Mouse (Mus musculus) brown adipose tissue, adult 24 weeks (tissue): ENCODE measurements at regions not wholly inside any gene's neighbourhood (a gene's known extent, or its start where the extent isn't known, plus 50 kb on each side); places are given as distances from the start of the nearest gene placed in this dataset.

Experiments used
- H3K27ac ChIP-seq: fragments of 200-500 bp; replicated peaks from 2 replicates; pipeline ENCODE4 v1.5.1; 2012; ENCODE audit warnings: low read depth, mild to moderate bottlenecking, low read length
- H3K4me1 ChIP-seq: fragments of 200-500 bp; 2 replicates; pipeline ENCODE4 v1.6.1; 2012; ENCODE audit warnings: low read length, mixed read lengths; ENCODE audit not compliant: control insufficient read depth, insufficient read depth, insufficient read length
- H3K4me3 ChIP-seq: fragments of 200-500 bp; 2 replicates; pipeline ENCODE4 v1.5.1; 2012; ENCODE audit warnings: low read depth, mild to moderate bottlenecking, low read length, moderate library complexity; ENCODE audit not compliant: insufficient read depth

DNA sequence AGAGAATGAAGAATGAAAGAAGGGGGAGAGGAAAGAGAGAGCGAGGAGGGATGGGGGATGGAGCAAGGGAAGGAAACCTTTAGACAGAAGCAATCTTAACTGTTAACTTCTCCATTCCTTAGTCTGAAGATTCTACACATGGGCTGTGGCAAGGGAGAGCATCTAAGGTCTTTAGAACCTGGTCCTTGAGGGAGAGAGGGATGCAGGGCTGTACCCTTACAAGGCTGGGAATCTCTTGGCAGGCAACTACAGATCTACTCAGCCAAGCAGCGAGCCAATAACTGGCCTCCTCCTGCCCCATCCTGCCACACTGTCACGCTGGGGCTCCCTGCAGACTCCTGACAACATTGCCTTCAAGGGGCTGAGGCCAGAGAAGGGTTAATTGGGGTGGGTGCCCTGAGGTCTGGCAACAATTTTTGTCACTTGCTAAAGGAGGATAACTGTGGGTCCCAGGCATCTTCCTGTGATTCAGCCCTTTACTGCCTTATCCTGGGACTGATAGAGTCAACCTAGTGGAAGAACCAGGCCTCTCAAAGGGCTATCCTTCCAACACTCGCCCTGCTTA is 205.7 kb downstream of the Rpap3 start:
- Histone ChIP-seq H3K4me3 (no peak overlapping the region), H3K4me1 (no peaks in the 10 kb centered on the region), H3K27ac (no peak overlapping the region)

DNA sequence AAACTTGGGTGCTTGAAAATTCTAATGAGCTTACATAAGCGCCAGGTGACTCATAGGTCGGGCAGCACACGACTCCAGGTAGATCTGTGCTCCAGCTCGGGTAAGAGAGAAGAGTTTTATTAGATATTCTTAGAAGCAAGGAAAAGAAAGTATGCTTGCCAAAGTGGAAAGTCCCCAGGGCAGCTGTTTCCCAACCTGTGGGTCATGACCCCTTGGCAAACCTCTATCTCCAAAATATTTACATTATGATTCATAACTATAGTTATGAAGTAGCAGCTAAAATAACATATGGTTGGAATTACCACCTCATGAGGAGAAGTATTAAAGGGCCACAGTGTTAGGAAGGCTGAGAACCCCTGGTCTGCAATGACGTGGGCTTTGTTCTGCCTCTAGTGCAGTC is 206.4 kb downstream of the Rpap3 start:
- H3K4me1 ChIP-seq = no peaks in the 10 kb centered on the region
- no peak overlapping the region for H3K4me3 ChIP-seq
- no peak overlapping the region for H3K27ac ChIP-seq

DNA sequence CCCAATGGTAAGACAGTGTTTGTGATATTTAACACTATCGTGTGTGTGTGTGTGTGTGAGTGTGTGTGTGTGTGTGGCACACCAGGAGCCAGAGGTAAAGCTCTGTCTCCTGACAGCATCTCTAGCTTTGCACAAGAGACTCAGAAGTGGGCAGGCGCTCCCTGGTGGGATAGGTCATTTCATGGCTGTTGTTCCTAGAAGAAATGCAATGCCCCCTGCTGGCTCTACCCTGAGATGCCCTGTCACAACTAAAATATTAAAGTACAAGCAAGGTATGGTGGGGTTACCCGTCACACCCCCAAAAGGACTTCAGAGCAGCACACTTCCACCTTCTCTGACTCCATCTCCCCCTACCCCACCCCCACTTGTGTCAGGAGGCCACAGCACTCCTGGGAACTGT is 207.2 kb downstream of the Rpap3 start:
- no peak overlapping the region for H3K4me3 ChIP-seq
- no peaks in the 10 kb centered on the region for H3K4me1 ChIP-seq
- no peak overlapping the region for H3K27ac ChIP-seq

DNA sequence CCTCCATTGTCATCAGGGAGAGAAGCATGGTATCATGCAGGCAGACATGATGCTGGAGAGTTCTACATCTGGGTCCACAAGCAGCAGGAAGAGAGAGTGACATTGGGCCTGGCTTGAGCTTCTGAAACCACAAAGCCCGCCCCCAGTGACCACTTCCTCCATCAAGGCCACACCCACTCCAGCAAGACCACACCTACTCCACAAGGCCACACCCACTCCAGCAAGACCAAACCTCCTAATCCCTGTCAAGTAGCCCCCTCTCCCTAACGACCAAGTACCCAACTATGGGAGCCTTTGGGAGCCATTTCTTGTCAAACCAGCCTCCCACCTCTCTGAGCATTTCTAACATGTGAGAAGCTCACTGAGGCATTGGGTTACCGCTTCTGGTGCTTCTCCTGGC is 209.6 kb downstream of the Rpap3 start:
- no peak overlapping the region for H3K27ac ChIP-seq
- no peak overlapping the region for H3K4me3 ChIP-seq
- no peaks in the 10 kb centered on the region for H3K4me1 ChIP-seq

DNA sequence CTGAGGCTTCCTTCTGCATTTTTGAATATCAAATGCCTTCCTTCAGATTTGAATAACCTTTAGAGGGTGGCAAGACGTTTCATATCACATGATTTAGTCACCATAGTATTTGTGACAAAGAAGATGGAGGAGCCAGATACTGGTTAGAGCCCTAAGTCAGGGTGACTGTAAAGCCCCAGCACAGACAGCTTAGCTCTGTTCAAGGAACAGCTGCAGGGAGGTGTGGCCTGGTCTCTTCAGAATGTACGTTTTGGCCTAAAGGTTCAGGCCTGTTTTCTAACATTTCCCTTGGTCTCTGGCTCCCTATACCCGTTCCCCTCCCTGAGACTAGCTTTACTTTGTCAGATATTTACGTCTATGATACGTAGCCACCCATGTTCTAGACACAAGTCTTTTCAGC is 212.3 kb downstream of the Rpap3 start:
- Histone ChIP-seq H3K27ac (no peak overlapping the region), H3K4me3 (no peak overlapping the region), H3K4me1 (no peaks in the 10 kb centered on the region)

DNA sequence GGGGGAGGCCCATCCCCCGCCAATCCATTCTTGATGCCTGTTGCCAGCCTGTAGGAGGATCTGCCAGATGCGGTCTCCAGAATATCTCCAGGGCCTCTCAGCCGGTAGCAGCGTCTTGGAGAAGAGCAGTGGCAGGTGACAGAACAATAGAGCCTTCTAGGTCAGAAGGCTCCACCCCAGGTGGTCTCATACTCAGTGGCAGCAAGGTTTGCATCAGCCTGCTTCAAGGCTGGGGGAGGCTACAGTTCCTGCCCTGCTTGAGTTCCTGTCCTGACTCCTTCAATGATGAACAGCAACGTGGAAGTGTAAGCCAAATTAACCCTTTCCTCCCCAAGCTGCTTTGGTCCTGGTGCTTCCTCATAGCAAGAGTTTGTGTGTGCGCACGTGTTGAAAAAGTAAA is 213.8 kb downstream of the Rpap3 start:
- no peak overlapping the region for H3K4me3 ChIP-seq
- H3K27ac ChIP-seq = no peak overlapping the region
- H3K4me1 ChIP-seq = no peaks in the 10 kb centered on the region

DNA sequence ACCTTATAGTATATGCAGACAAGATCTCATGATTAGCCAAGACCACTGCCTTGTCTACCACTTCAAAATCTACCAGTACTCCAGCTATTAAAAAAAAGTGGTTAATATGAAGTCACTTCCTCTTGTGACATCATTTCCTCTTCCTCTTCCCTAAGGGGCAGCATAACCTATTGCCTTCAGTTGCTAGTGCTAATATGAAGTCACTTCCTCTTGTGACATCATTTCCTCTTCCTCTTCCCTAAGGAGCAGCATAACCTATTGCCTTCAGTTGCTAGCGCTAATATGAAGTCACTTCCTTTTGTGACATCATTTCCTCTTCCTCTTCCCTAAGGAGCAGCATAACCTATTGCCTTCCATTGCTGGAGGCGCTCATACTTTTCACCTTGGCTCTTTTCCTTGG is 218.2 kb downstream of the Rpap3 start:
- no peak overlapping the region for H3K4me3 ChIP-seq
- no peaks in the 10 kb centered on the region for H3K4me1 ChIP-seq
- H3K27ac ChIP-seq = no peak overlapping the region

DNA sequence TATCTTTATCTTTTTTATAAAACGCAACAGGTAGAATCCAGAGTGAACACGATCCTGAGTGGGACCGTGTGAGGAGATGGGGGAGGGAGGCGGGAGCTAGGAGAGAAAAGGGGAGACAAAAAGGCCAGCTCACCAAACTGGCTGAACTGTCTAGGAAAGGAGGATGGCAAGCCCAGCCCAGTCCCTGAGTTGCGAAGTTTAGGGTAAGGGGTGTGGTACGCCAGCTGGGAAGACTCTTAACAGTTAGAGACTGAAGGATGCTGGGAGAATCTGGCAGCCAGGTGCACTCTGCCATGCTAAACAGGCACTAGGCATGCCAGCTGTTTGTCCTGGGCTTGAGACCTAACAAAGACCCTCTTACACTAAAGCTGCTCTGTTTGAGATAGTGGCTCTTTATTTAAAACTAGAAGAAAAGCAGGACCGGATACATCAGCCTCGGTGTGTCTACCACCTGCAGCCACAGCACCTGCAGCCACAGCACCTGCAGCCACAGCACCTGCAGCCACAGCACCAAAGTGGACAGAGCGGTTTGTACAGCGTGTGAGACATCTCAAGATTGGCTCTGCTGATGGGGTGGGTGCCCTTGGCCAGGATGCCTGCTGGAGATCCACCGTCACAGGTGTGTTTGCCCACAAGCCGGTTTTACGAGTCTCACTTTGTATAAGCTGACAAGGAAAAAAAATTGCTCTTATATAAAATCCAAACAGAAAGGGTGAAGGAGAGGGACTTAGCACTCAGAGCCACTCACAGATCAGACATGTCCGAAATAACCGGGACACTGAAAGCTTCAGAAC is 225.1 kb upstream of the Amigo2 start:
- no peak overlapping the region for H3K27ac ChIP-seq
- H3K4me3 ChIP-seq = no peak overlapping the region
- H3K4me1 ChIP-seq = peaks cover 13% of the 10 kb centered on the region

DNA sequence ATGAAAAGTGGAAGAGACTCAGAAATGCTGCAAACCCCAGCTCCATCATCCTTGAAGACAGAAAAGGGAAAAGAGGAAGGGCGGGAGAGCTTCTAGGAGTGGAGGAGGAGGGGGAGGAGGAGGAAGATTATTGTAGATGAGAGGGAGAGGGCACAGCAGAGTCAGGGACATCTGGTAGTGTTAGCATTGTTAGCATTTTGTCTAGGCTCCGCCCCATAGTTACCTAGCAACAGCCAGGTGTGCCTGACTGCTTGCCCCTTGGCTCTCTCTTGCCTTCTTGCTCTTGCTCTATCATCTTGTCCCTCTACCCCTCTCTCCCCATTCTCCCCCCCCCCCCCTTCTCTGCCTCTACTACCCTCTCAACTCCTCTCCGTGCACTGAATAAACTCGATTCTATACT is 224.4 kb upstream of the Amigo2 start:
- no peak overlapping the region for H3K27ac ChIP-seq
- H3K4me3 ChIP-seq = no peak overlapping the region
- peaks cover 13% of the 10 kb centered on the region for H3K4me1 ChIP-seq

DNA sequence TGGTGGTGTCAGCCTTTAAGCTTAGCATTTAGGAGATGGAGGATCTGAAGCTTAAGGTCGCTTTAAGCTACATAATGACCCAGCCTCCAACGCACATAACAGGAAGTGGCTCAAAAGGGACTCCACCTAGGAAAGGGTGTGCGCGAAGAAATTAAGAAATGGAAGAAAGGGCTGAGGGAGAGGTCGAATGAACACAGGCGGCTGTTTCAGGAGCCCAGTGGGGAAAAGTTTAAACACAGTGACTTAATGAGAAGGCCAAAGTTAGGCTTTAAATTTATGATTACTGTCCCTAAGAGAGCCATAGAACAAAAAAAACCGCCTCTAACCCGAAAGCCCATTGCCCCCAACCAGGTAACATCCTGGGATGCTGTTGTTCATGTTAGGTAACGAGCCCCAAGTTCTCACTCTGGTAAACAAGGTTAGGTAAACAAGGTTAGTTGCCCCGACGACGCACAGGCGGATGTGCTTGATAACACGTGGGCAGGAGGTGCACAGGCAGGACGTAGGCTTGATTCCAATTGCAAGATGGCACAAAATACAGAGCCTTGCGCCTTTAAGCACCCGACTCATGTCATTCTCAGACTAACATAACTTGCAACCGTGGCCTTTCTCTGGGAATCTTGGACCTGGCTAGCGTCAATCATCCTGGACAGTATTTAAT is 222.7 kb upstream of the Amigo2 start:
- no peak overlapping the region for H3K4me3 ChIP-seq
- peak overlapping the region; percentile 29; the same call in 1 of the 2 replicates for H3K27ac ChIP-seq
- H3K4me1 ChIP-seq = peaks cover 19% of the 10 kb centered on the region

DNA sequence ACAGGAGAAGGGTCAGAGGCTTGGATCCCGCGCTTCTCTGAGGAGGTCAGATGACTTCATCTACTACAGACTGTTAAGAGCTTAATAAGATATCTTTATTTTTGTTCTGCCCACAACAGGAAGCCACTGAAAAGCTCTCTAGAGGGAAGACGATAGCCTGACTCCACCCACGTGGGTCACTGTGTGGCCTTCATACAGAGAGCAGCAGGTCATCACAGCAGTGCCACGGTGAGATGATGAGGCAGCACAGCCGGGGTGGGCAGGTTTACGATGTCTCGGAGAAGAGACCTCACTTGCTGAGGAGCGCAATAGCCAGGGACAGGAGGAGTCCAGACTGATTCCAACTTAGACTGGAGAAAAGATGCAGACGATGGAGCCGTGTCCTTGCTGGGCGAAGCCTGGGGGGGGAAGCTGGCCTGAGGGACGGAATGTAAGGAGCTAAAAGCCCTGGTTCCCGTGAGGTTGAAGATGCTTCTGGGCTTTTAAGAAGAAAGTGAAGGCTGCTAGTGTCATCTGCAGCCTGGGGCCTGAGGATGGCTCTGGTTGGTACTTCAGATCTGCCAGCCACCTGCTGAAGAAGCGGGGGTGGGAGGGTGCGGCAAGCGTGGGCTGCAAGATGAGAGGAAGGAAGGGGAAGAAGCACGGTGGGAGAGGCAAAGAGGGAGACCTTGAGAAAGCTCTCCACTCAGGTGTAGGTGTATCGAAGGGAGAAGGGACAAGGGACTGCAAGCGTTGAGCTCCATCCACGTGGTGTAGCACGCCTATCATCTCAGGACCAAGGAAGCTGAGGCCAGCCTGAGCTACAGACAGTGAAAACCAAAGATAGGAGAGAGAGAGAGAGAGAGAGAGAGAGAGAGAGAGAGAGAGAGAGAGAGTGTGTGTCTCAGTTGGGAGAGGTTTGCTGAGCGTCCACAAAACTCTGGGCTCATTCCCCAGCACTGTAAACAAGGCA is 221.9 kb upstream of the Amigo2 start:
- Histone ChIP-seq H3K4me3 (no peak overlapping the region), H3K27ac (peak overlapping the region; percentile 29; the same call in 1 of the 2 replicates), H3K4me1 (peaks cover 19% of the 10 kb centered on the region)

DNA sequence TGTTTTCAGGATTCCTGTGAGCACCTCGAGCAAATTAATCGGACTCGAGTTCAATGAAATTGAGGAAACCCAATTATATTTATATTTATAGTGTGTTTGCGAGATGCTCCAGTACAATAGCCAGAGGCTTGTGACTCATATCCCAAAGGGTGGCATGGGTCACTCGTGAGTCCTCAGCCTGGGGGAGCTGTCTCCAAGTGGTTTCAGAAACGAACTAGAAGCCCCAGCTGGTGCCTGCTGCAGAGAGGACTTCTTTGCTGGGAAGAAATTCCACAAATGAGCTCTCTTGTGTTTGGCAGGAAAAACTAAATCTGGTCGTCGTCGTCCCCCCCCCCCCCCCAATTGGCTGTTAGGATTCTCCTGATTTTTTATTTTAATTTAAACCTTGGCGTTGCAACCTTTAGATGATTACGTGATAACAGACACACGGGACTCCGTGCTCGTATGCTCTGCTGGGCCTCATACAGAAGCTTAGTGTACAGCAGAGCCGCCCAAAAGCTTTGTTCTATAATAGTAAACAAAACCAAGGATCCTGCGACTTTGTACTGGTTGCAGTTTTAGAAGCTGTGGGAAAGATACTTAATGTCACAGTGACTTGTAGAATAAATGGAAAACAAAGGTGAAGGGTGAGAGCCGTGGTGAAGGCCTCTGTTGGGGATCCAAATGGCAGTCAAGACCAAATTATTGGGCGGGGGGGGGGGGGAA is 220.8 kb upstream of the Amigo2 start:
- Histone ChIP-seq H3K4me1 (peaks cover 19% of the 10 kb centered on the region), H3K4me3 (no peak overlapping the region), H3K27ac (no peak overlapping the region)

DNA sequence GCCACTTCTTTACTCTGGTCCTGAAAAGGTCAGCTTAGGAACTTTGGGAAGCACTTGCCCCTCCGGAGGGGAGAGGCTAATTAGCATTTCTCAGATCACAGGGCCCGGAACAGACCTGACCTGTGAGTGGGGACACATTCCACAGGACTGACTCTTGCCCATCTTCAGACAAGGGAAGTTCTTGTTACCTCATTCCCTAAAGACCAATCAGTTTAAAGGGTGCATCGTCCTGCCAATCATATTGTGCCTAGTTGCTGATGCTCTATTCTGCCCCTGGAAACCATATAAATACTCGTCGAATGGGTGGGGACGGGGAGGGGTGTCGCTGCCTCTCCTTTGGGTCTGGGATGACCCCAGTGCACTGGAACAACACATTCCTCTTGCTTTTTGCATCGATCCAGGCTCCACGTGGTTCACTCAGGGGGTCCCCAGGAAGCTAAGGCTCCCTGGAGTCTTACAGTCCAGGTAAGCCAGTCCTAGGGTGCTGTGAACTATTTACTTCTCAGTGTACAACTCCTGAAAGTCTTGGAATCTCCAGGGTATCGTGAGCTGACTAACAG is 219.9 kb upstream of the Amigo2 start:
- Histone ChIP-seq H3K4me3 (no peak overlapping the region), H3K27ac (no peak overlapping the region), H3K4me1 (peaks cover 19% of the 10 kb centered on the region)

DNA sequence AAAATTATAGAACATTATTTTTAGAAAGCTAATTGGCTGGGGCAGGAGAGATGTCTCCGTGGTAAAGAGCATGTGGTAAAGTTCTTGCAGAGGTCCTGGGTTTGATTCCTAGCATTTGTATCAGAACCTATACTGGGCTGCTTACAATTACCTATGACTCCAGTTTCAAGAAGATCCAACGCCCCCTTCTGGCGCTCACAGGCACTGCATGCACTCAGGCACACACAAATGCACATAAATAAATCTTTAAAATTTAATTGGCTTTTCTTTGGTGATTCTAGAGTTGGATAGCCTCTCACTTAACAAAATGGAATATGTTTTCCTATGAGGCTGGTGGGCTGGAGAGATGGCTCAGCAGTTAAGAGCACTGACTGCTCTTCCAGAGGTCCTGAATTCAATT is 219.0 kb upstream of the Amigo2 start:
- no peak overlapping the region for H3K27ac ChIP-seq
- peaks cover 19% of the 10 kb centered on the region for H3K4me1 ChIP-seq
- no peak overlapping the region for H3K4me3 ChIP-seq
